Mouse (Mus musculus) left cerebral cortex, postnatal 36 days (tissue): ENCODE results near the gene Vmn2r90. TPM values are rescaled to one million over a fixed set of nuclear protein-coding genes. Genes with fewer than 3 reads are reported as not detected.
"Not testable (repeated sequence)": the region's sequence is repeated elsewhere in the genome, so short reads cannot be mapped to it uniquely, and the experiment has no call there.

Experiments used
- DNase-seq, 2 experiments: peaks; one replicate each; pipeline ENCODE4 v3.0.0; 2021 to 2022; ENCODE audit warnings: low spot score in 2 of 2, mixed read lengths in 1 of 2
- intact Hi-C: fragments of 180-260 bp; cut with DNase I; formaldehyde crosslinking; loops from one replicate; pipeline ENCODE4 v1.15.1; 2025
- total RNA-seq, 2 experiments: library from RNA; stranded (reverse); gene quantifications; 2 replicates each; pipeline ENCODE4 v1.2.3; 2021

The Vmn2r90 gene
- total RNA-seq, result under 1 TPM in 1 of 2 experiments, not detected in 1; 0.18 TPM

GRCm38 (mm10) chr17:17703447-17703846 is at the start of gene Vmn2r90:
TSS of gene Vmn2r90 (plus strand) at chr17:17703747.
- DNase-seq, result no peak
- intact Hi-C loops, result no loop called here

- intact Hi-C loops, result no loop called here
- no peak for DNase-seq
Measured at GRCm38 (mm10) chr17:17654997-17655828, 48.3 kb upstream of the Vmn2r90 start.

- intact Hi-C loops, result no loop called here
- no peak for DNase-seq
Measured at GRCm38 (mm10) chr17:17655829-17656176, 47.7 kb upstream of the Vmn2r90 start.

GRCm38 (mm10) chr17:17678781-17679180 is 24.8 kb upstream of the Vmn2r90 start:
- intact Hi-C loops, result no loop called here
- no peak for DNase-seq

- DNase-seq, result no peak
- intact Hi-C loops, result no loop called here
Measured at GRCm38 (mm10) chr17:17690659-17691058, 12.9 kb upstream of the Vmn2r90 start.

- intact Hi-C loops, DNase-seq: not testable (repeated sequence)
Measured at GRCm38 (mm10) chr17:17732396-17732795, 28.8 kb downstream of the Vmn2r90 start.

GRCm38 (mm10) chr17:17738635-17739034 is 35.1 kb downstream of the Vmn2r90 start:
- intact Hi-C loops, result no loop called here

GRCm38 (mm10) chr17:17739300-17739699 is 35.8 kb downstream of the Vmn2r90 start:
- intact Hi-C loops, DNase-seq: not testable (repeated sequence)

More at GRCm38 (mm10) chr17:17738635-17739034, 35.1 kb downstream of the Vmn2r90 start:
- no peak for DNase-seq

GRCm38 (mm10) chr17:17739936-17740335 is 36.4 kb downstream of the Vmn2r90 start:
- intact Hi-C loops, DNase-seq: not testable (repeated sequence)

GRCm38 (mm10) chr17:17741516-17741915 is 38.0 kb downstream of the Vmn2r90 start:
- DNase-seq, intact Hi-C loops: not testable (repeated sequence)

- intact Hi-C loops, result loop anchor here (5.0 kb wide), 1 partner anchor 357 kb away; no protein-coding TSS in a partner anchor
- DNase-seq, result peak; percentile 29 to 40
Measured at GRCm38 (mm10) chr17:17749371-17749770, 45.8 kb downstream of the Vmn2r90 start.

- intact Hi-C loops, result no loop called here
Measured at GRCm38 (mm10) chr17:17762614-17763293, 59.2 kb downstream of the Vmn2r90 start.

GRCm38 (mm10) chr17:17764206-17764605 is 60.7 kb downstream of the Vmn2r90 start:
- intact Hi-C loops, result no loop called here
- DNase-seq, result no peak

More at GRCm38 (mm10) chr17:17762614-17763293, 59.2 kb downstream of the Vmn2r90 start:
- no peak for DNase-seq

- intact Hi-C loops, result loop anchor here (1.0 to 5.0 kb wide), 2 partner anchors 61 to 130 kb away; partner anchors contain the start of gene Spaca6
- no peak for DNase-seq
Measured at GRCm38 (mm10) chr17:17766481-17766880, 62.9 kb downstream of the Vmn2r90 start.

Other genes starting within 250 kb of the Vmn2r90 start
- gene Lnpep, start 78.7 kb upstream of the Vmn2r90 start, total RNA-seq, result 100 to 1,000 TPM; 102 to 103 TPM
- gene Spaca6, start 123.4 kb downstream of the Vmn2r90 start, total RNA-seq, result 100 to 1,000 TPM in 1 of 2 experiments, 10 to 100 TPM in 1; 58.7 to 131 TPM
- under 1 TPM; 0.45 to 0.79 TPM for gene Has1, start 151.5 kb downstream of the Vmn2r90 start, total RNA-seq
- gene Fpr1, start 180.2 kb downstream of the Vmn2r90 start, total RNA-seq, result not detected
- not detected for gene Fpr2, start 184.1 kb downstream of the Vmn2r90 start, total RNA-seq
- gene Fpr3, start 184.1 kb downstream of the Vmn2r90 start, total RNA-seq, result not detected